Mouse (Mus musculus) embryonic facial prominence, embryonic 14.5 days (tissue): ENCODE measurements around the gene Arl5c. TPM values are rescaled to one million over a fixed set of nuclear protein-coding genes. Genes with fewer than 3 reads are reported as not detected.

Experiments used
- ATAC-seq: fragments of 200-750 bp; cut with Nextera tagmentation; 2 replicates; pipeline ENCODE4 v1.8.0; 2017; ENCODE audit warnings: low read depth, moderate number of reproducible peaks, moderate TSS enrichment
- DNase-seq: peaks from one replicate; pipeline ENCODE4 v3.0.0-alpha.2; 2015; ENCODE audit warnings: low spot score
- H3K27ac ChIP-seq: fragments of 300-500 bp; sonication (generic); replicated peaks from 2 replicates; pipeline ENCODE4 v1.5.1; 2014; ENCODE audit warnings: low read depth, mild to moderate bottlenecking, low read length, moderate library complexity
- H3K27me3 ChIP-seq: fragments of 300-500 bp; sonication (generic); replicated peaks from 2 replicates; pipeline ENCODE4 v1.6.1; 2014; ENCODE audit warnings: low read length; ENCODE audit not compliant: control insufficient read depth, insufficient read depth
- H3K36me3 ChIP-seq: fragments of 300-500 bp; sonication (generic); 2 replicates; pipeline ENCODE4 v1.6.1; 2014; ENCODE audit warnings: low read length, mixed read lengths; ENCODE audit not compliant: control insufficient read depth, insufficient read depth
- H3K4me1 ChIP-seq: fragments of 300-500 bp; sonication (generic); 2 replicates; pipeline ENCODE4 v1.6.1; 2014; ENCODE audit warnings: antibody characterized with exemption, low read length; ENCODE audit not compliant: control insufficient read depth, insufficient read depth
- H3K4me2 ChIP-seq: fragments of 300-500 bp; sonication (generic); 2 replicates; pipeline ENCODE4 v1.6.1; 2014; ENCODE audit warnings: low read depth, mild to moderate bottlenecking, low read length, moderate library complexity, mixed read lengths
- H3K4me3 ChIP-seq: fragments of 300-500 bp; sonication (generic); 2 replicates; pipeline ENCODE4 v1.5.1; 2014; ENCODE audit warnings: low read depth, mild to moderate bottlenecking, low read length
- H3K9ac ChIP-seq: fragments of 300-500 bp; sonication (generic); 2 replicates; pipeline ENCODE4 v1.6.1; 2014; ENCODE audit warnings: low read depth, mild to moderate bottlenecking, low read length, moderate library complexity, mixed read lengths
- H3K9me3 ChIP-seq: fragments of 300-500 bp; sonication (generic); 2 replicates; pipeline ENCODE4 v1.6.1; 2016; ENCODE audit warnings: low read length; ENCODE audit not compliant: control insufficient read depth
- WGBS: fragments of 180-500 bp; shearing (Covaris S2); extraction: QIAGEN DNeasy Blood & Tissue Kit; methylation state at CpG from one replicate; pipeline ENCODE4 v1.1.7; 2014; 5-methylcytosine and 5-hydroxymethylcytosine counted together
- polyA plus RNA-seq: library from polyadenylated mRNA; unstranded; fragments of >200 nt; fragmentation: Nextera tagmentation; extraction: Ambion mirVana; gene quantifications from 2 replicates; pipeline ENCODE4 v1.2.1, GENCODE M21; 2014

Gene Arl5c
- polyA plus RNA-seq, 1 experiment from 2014 or later: 7.0 TPM

- DNase-seq: peak; percentile 68
- peak; percentile 53; the same call in 1 of the 2 replicates for ATAC-seq
- Histone ChIP-seq H3K4me1 (peaks cover 14% of the 10 kb centered on the region; the same call in 1 of the 2 replicates), H3K9ac (no peak overlapping the region), H3K4me2 (peak overlapping the region; percentile 87), H3K4me3 (peak overlapping the region; percentile 49), H3K36me3 (no peaks in the 10 kb centered on the region), H3K27me3 (no peaks in the 10 kb centered on the region), H3K9me3 (no peaks in the 10 kb centered on the region), H3K27ac (no peak overlapping the region)
- WGBS: 14% methylated on average over 9 of the region's 13 CpGs
Observed at GRCm38 (mm10) chr11:97994539-97995100, 1.4 kb downstream of the Arl5c start.

GRCm38 (mm10) chr11:97988530-97989096, 7.4 kb downstream of the Arl5c start:
- ATAC-seq (peak; percentile 89), DNase-seq (peak; percentile 95)
- Histone ChIP-seq H3K36me3 (no peaks in the 10 kb centered on the region), H3K9ac (peak overlapping the region; percentile 81), H3K27ac (peak overlapping the region; percentile 90), H3K27me3 (peaks cover 23% of the 10 kb centered on the region), H3K4me3 (peak overlapping the region; percentile 94), H3K4me1 (0 out of 2 replicates have a peak, but pooled peaks cover 3% of the 10 kb centered on the region), H3K9me3 (no peaks in the 10 kb centered on the region), H3K4me2 (peak overlapping the region; percentile 66)
- WGBS: under 1% methylated on average over 26 of the region's 26 CpGs

GRCm38 (mm10) chr11:97987551-97988526, 8.1 kb downstream of the Arl5c start:
- H3K4me2 ChIP-seq: peak overlapping the region; percentile 91
- H3K4me1 ChIP-seq: 0 out of 2 replicates have a peak, but pooled peaks cover 3% of the 10 kb centered on the region
- DNase-seq (peak; percentile 98), ATAC-seq (peak; percentile 83)
- H3K27me3 ChIP-seq: peaks cover 23% of the 10 kb centered on the region
- peak overlapping the region; percentile 81 for H3K9ac ChIP-seq
- no peaks in the 10 kb centered on the region for H3K9me3 ChIP-seq
- H3K36me3 ChIP-seq: no peaks in the 10 kb centered on the region
- H3K27ac ChIP-seq: peak overlapping the region; percentile 90
- under 1% methylated on average over 42 of the region's 42 CpGs for WGBS
- H3K4me3 ChIP-seq: peak overlapping the region; percentile 94

- Histone ChIP-seq H3K9ac (peak overlapping the region; percentile 67; the same call in 1 of the 2 replicates), H3K27me3 (peaks cover 23% of the 10 kb centered on the region), H3K4me2 (peak overlapping the region; percentile 91), H3K9me3 (no peaks in the 10 kb centered on the region), H3K4me1 (0 out of 2 replicates have a peak, but pooled peaks cover 3% of the 10 kb centered on the region), H3K36me3 (no peaks in the 10 kb centered on the region), H3K27ac (no peak overlapping the region), H3K4me3 (peak overlapping the region; percentile 94)
- DNase-seq (no peak), ATAC-seq (no peak)
- WGBS: 33% methylated on average over 10 of the region's 17 CpGs
Observed at GRCm38 (mm10) chr11:97986738-97987465, 9.1 kb downstream of the Arl5c start.

DNA sequence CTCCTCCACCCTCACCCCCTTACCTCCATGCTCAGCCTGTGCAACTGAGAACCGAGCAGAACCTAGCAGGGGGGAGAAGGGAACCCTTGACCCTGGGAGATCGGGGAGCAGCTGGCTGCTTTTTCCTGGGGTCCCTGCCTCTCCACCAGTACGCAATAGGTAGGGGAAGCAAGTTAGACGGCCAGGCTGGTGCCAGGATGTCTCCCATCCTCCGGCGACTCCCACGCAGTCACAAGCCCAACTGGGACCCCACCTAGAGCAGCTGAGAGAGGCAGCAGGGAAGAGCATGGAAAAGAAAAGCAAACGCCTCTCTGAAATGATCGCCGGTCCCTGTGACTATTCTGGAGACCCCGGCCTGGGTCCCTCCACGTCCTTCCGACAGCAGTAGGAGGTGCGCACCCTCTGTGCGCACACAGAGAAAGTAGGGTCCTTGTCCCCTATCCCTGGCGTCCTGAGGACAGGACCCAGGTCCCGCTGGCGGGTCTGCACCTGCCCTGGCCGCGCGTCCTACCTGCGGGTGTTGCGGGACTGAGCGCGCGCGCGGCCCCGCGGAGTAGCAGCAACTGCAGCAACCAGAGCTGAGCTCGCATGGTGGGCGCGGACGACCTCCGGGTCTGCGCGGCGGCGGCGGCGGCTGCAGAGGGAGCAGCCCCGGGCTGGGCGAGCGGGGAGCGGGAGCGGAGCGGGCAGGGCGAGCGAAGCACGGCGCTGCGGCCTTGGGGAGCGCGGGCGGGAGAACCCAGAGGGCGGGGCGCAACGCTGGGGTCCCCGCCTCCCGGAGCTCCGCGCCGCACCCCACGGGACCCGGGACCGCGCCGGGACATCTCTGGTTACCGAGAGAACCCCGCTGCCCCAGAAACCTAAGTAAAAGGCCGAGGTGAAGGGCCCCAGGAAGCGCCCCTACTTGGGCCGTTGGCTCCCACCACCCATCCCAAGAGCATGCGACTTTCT, 10.0 kb downstream of the Arl5c start, which contains the start of gene Plxdc1:
Plxdc1 (minus strand) TSS at position 718 of the 951 bp plus-strand sequence.
- no peak for DNase-seq
- H3K27me3 ChIP-seq: peaks cover 23% of the 10 kb centered on the region

GRCm38 (mm10) chr11:97983983-97984382, 12.0 kb downstream of the Arl5c start:
- Histone ChIP-seq H3K27ac (no peak overlapping the region), H3K4me2 (no peak overlapping the region), H3K4me3 (no peak overlapping the region), H3K9me3 (no peaks in the 10 kb centered on the region), H3K36me3 (no peaks in the 10 kb centered on the region), H3K9ac (no peak overlapping the region), H3K4me1 (peaks cover 8% of the 10 kb centered on the region; the same call in 1 of the 2 replicates), H3K27me3 (peaks cover 23% of the 10 kb centered on the region)
- WGBS: 57% methylated on average over 1 of the region's 1 CpGs
- DNase-seq: no peak
- ATAC-seq: no peak

More for the DNA sequence above, 10.0 kb downstream of the Arl5c start, which contains the start of gene Plxdc1:
- H3K9me3 ChIP-seq: no peaks in the 10 kb centered on the region
- 0 out of 2 replicates have a peak, but pooled peaks cover 3% of the 10 kb centered on the region for H3K4me1 ChIP-seq
- 5% methylated on average over 31 of the region's 74 CpGs for WGBS
- H3K9ac ChIP-seq: peak within 1 kb of the TSS; percentile 67
- no peak within 1 kb of the TSS for H3K27ac ChIP-seq
- no peak for ATAC-seq
- H3K36me3 ChIP-seq: no peaks in the 10 kb centered on the region
- H3K4me3 ChIP-seq: peak within 1 kb of the TSS; percentile 94
- peak within 1 kb of the TSS; percentile 91 for H3K4me2 ChIP-seq

DNA sequence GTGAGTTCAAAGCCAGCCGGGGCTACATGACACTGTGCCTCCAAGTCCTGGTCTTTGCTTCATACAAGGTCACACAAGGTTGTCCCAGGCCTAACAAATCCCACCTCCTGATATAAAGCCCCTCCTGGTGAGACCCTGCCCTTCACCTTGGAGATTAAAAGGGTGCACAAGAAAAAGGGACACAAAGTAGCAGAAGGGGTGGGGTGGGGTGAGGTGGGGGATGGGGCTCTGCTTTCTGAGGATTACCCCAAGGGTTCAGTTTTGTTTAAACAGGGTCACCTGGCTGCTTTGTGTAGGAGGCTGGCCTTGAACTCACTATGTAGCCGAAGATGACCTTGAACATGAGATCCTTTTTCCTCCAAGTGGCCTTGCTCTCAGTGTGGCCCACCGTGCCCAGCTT, 12.5 kb downstream of the Arl5c start:
- Histone ChIP-seq H3K9me3 (no peaks in the 10 kb centered on the region), H3K4me2 (no peak overlapping the region), H3K36me3 (no peaks in the 10 kb centered on the region), H3K27me3 (peaks cover 23% of the 10 kb centered on the region), H3K4me3 (no peak overlapping the region), H3K27ac (no peak overlapping the region), H3K4me1 (peaks cover 8% of the 10 kb centered on the region; the same call in 1 of the 2 replicates), H3K9ac (no peak overlapping the region)
- ATAC-seq: no peak
- WGBS: 86% methylated on average over 3 of the region's 3 CpGs
- DNase-seq: no peak
